Mouse (Mus musculus) CD8-positive naive resting alpha-beta T cell, adult 2 months (primary cell): Measurements from ENCODE around the gene Stkld1.

Experiments used
- DNase-seq, 2 experiments: peaks; one replicate each; pipeline ENCODE4 v3.0.0; 2022; ENCODE audit warnings: low read depth in 2 of 2, low spot score in 2 of 2

Stkld1 gene

DNA sequence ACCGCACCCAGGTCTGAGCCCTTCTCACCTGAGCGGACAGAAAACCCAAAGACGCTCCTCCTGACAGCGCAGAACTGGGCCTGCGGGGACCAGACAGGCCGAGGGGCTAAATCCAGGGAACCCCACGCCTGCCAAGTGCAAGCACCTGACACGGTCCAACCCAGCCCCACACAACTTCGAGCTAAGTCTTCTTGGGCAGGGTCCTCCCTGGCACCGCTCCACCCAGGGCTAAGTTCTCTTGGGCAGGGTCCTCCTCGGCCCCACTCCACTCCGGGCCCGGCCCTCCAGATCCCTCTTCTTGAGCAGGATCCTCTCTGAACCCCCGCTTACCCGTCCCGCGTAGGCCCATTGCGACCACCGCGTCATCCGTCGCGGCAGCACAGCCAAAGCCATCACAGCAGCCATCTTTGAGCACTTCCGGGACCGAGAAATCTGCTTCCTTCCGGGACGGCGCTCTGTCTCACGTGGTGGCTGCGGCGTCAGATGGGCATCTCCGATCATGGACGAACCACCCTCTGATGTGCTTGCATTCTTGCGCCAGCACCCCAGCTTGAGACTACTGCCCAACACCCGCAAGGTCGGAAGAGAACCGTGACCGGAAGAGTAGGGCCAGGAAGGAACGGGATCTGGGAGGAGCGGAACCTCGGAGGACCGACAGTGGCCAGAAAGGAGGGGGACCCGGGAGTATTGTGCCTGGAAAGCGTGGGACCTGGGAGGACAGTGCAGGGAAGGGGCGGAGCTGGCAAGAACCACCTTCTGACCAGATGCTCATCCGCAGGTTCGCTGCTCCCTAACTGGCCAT is 17.7 kb upstream of the Stkld1 start, which contains the start of the genes Surf2 and Surf1:
Gene Surf2 (plus strand): TSS at position 441 of the 802 bp plus-strand sequence.
Gene Surf1 (minus strand): TSS at position 604 of the 802 bp plus-strand sequence.
- DNase-seq: peak; percentile 71 to 76

DNA sequence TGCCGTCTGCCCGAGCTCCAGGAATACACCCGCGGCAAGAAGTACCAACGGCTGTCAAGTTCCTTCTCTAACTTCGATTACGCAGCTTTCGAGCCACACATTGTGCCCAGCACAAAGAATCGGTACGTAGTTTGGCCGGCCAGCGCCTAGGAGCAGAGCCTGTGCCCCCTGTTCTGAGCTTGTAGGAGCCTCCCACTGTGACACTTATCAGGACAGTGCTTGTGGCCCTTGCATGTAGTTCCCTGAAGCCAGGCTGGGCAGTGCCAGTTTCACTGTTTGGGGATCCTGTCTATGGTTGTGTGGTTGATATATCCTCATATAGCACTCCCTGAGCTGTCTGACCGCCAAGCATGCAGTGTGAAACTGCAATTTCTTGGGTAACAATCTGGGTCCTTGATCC is 17.1 kb upstream of the Stkld1 start:
- no peak for DNase-seq

DNA sequence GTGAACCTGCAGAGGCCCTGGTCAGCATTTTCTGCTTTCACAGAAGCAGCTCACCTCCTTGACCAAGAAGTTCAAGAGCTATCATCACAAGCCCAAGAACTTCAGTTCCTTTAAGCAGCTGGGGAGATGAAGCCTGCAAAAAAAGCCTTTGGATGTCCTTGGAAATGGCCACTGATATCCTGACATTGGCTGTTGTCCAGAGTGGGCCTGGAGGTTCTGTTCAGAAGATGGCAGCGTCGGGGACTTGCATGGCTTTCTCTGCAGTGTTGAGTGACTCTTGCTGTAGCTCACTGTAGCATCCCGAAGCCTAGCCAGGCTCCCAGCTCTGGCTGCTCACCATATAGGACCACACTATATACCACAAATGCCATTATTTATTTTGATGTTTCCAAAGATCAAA is 14.2 kb upstream of the Stkld1 start:
- DNase-seq: no peak

DNA sequence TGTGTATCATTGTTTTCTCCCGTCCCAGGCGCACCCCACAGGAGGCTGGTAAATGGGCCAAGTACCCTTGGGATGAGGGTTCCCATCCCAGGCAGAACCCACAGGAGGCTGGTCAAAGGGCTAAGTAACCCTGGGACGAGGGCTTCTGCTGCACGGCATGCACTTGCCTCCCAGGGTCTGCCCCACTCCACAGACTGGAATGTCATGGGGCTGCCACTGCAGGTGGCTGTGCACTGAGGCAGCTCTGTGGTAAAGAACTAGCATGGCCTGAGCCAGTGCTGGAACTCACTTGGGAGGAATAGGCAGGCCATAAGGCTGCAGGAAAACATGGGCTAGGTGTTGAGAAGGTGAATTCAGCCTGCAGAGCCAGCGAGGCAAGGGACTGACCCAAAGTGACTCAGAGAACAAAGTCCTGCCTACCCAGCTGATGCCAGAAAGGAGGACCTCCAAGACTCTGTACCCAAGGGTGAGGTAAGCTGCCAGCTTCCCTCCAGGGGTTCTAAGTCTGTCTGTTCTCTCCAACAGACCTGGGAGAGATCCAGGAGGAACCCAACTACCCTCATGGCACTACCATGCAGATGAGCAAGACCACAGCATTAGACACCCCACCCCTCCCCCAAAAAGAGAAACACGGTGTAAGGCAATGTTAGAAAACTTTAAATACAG is 13.5 kb upstream of the Stkld1 start:
- no peak for DNase-seq

DNA sequence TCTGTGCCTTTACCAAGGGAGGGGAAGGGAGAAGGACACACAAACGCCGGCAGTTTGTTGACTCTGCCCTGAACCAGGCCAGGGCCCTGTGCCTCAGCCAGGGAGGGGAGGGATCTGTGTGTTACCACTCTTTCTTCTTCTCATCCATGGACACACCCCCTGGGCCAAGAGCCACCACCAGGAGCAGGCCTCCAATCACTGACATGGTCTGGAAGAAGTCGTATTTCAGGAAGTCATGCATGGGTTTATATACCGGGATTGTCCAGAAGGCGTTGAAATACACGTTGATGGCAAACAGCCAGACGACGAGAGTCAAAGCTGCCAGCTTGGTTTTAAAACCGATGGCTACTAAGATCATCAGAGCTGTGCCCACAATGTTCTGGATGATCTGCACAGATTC is 12.1 kb upstream of the Stkld1 start:
- DNase-seq: no peak

DNA sequence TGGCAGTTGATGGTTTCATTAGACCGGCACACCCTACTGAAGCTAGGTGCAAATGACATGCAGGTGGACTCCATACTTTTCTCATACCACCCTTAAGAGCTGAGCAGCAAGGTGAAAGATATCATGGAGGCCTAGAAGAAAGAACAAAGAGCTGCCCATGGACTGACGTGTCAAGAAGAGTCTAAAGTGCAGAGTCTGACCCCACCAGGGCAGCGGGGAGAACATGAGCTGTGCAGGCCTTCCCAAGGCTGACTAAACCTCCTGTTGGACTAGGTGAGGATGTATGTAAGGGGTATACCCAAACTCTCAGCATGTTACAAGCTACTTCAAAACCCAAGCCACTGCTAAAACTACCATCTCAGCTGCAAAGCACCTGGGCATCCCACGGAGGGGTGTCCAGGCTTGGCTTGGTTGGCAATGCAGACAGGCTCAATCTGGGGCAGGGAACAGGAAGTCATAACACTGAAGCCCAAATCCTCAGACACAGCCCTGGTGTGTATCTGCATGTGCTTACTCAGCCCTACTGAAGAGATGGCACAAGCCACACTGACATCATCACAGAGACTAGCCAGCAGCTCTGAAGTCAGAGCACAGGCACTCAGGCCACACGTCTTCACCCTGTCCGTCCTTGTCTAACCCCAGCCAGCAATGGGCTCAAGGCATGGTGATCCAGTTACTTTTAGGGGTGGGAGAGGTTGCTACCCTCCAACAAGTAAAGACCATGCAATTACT is 5.9 kb upstream of the Stkld1 start:
- DNase-seq: no peak

DNA sequence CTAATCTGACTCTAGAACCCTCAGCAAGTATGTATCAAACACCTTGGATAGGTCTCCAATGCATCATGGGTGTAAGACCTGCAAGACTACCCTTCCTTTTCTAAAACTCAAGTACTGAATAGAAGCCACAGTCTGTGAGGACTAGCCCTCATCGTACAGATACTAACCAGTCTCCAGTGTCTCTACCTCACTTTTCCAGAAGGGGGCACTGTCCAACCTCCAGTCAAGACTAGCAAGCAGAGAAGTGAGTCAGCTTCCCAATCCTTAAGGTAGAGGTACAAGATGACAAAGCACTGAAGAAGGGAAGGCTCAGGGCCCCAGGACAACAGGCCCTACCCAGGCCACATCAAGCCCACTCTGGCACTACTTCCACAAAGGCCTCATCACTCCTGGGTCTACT is 3.5 kb upstream of the Stkld1 start:
- DNase-seq: peak; percentile 63 to 77

DNA sequence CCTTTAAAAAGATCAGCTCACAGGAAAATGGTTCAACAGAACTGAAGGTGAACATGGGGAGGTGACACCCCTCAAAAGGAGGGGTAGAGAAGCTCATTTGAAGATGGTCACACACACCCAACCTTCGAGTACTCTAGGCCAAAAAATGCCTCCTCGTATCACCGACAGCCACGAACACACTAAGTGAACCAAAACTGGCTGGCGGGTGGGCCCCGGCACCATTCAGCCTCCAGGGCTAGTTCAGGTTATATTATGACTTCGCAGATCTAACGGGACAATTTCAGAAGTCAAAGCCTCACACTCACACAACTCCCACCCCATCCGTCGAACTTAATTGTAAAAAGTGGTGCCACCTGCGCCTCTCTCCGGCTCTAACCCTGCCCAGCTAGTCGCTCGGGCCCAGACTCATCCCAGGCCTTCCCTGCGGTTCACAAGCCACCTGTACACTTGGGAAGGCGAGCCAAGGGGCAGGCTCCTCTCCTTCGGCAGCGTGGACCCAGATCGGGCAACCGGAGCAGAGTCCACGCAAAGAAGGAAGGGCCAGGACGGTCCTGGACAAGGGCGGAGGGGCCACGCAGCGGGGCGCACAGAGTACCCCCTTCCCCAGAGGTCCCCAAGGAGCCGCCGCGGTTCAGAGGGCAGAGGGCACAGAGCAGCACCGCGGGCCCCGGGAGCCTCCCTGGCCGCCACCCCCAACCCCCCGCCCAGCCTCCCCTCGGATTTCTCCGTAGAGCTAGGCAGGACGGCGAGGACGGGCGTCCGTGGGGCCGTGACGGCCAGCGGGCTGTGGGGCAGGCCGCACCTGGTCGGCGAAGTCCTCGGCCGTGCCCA is 1.2 kb upstream of the Stkld1 start:
- DNase-seq: peak; percentile 19 to 24

DNA sequence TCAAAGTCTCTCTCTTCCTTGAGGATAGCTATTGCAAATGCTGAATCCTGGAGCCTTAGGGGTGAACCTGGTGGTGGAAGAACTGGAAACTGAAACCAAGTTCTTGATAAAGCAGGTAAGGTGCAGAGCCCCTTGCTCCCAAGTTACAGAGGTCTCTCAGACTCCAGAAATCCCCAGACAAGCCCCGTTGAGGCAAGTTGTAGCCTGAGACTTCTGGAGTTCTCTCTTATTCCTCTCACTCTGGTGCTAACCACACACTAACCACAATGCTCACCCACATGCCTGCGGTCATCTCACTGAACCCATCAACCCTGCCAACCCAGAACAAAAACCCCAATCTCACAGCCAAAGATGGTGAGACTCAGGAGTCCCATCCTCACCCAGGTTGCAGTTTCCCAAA is 1.4 kb downstream of the Stkld1 start:
- DNase-seq: peak in 1 of 2 experiments; percentile 23

DNA sequence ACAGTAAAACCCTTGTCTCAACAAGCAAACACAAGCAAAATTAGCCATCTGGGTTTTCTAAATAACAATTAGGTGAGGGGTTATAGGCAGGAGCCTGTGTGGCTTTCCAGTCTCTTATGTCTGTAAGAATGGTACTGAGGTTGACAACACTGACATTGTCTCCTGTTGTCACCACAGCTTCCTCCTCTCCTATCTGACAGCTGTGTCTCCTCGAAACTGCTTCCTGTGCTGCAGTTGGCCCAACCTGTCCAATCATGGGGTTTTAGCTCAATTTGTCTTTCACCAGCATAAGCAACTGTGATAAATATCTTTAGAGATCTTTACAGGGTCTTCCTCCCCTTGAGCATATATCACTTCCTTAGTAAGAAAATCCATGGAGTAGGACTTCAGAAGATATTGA is 2.6 kb downstream of the Stkld1 start:
- no peak for DNase-seq

DNA sequence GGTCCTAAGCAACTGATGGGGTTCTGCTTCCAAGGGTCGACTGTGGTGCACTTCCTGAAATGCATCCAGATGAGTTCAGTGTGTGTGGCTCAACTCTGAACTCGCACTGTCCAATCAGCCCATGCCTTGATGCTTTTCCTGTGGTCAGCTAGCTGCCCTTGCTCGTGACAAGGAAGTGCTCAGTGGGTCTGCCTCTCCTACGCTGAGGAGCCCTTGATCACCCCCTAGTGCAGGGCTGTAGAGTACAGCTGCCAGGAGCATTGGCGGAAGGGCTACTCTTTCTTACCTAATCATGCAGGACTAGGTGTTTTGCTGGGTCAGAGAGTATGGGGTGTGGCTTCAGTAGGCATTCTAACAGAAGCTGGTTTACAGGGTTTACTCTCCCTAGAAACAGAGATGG is 7.7 kb downstream of the Stkld1 start:
- no peak for DNase-seq

DNA sequence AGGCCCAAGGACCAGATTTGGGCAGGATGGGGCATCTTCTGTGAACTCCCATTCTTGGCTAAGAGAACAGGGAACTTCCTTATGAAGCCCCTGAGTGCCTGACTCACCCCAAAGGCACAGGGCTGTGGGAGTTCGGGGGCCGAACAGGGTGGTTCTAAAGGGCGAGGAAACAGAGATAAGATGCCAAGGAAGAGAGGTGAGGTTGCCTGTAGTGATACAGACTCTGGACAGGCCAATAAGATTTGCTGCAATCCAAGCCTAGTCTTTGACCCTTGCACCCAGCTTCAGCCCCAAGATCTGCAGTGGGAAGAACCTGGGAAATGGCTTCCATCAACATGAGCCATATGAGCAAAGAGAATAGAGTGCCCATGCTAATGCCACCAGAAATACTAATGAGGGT is 9.4 kb downstream of the Stkld1 start:
- no peak for DNase-seq

DNA sequence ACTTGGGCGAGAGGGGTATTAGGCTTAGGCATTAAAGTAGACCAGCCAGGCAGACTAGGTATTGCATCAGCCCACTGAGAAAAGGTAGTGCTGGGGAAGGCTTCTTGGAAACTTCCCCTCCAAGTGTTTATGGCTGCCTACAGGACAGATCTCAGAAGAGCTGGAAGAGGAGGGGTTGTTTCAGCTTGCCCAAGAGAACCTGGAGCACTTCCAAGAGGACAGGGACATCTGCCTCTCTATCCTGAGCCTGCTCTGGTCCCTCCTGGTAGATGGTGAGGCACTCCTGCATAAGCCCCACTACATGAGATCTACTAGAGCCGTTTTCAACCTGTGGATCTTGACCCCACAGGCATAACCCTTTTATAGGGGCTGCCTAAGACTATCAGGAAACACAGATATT is 16.6 kb downstream of the Stkld1 start:
- no peak for DNase-seq

DNA sequence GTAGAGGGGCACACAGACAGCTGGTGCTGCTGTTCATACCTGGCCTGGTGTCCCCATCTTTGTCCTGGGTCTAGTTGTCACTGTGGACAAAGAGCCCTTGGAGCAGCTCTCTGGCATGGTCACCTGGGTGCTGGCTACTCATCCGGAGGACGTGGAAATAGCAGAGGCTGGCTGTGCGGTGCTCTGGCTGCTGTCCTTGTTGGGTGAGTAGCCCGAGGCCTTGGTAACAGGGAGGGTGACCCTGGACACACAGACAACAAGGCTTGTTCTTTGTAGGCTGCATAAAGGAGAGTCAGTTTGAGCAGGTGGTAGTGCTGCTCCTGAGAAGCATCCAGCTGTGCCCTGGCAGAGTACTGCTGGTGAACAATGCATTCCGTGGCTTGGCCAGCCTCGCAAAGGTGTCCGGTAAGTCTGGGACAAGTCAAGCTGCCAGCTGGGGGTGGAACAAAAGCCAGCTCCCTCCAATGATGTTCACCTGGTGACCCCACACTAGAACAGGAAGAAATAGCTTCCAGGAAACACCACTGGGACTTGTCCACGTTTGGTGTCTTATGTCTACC is 17.6 kb downstream of the Stkld1 start:
- no peak for DNase-seq

DNA sequence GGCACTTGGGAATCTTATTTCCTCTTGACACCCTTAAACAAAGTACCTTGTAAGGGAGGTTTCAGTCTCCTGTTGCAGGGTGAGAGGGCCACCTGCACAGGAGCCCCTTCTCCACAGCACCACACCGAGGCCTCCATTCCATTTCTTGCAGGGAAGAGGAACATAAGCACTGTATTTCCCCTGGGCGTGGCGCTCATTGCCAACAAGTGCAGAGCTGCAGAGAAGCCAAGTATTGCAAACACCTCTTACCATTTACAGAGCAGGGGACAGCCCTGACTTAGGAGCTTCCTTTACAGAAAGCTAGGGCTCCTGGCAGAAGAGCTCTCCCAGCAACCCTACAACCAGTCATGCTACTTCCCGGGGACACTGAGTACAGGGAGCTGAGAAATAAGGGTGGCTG is 18.3 kb downstream of the Stkld1 start:
- no peak for DNase-seq

DNA sequence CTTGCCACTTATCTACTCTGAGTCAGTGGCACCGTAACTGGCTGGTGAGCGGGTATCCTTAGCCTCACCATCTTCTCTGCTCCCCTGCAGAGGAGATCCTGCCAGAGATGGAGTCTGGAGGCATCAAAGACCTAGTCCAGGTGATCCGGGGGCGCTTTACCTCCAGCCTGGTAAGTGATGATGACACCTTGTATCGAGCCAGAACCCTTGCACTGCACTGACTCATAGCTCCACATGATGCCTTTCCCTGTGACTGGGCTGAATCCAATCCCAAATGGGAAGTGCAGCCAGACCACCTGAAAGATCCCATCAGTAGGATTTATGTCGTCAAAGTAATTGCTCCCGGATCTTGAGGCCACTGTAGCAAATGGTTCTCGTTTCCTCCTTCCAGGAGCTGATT is 19.0 kb downstream of the Stkld1 start:
- DNase-seq: no peak

DNA sequence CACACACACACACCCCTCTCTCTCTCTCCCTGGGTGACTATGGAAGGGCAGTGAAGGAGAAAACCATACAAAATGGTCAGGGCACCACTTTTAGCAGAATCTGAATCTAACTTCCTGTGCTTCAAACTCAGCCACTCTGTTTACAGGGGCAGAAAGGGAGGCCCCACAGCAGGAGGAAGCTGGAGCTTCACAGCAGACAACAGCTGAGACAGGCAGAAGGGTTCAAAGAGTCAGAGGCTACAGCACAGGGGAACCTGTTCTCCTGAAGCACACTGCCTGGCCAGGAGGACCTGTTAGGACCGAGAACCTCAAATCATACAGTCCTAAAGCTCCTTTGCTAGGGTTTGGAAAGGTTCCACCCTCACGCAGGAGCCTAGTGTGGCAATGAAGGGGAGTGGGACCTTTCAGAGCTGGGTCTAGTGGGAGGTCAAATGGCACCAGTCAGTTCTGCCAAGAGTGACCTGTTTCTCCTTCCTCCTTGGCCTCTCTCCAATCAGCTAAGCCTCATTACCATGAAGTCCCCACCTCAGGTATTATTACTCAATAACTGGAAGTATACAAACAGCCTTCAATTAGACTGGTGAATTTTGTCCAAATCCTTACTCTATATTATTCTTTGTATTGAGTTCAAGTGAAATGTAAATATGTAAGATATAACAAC is 21.0 kb downstream of the Stkld1 start:
- DNase-seq: no peak

DNA sequence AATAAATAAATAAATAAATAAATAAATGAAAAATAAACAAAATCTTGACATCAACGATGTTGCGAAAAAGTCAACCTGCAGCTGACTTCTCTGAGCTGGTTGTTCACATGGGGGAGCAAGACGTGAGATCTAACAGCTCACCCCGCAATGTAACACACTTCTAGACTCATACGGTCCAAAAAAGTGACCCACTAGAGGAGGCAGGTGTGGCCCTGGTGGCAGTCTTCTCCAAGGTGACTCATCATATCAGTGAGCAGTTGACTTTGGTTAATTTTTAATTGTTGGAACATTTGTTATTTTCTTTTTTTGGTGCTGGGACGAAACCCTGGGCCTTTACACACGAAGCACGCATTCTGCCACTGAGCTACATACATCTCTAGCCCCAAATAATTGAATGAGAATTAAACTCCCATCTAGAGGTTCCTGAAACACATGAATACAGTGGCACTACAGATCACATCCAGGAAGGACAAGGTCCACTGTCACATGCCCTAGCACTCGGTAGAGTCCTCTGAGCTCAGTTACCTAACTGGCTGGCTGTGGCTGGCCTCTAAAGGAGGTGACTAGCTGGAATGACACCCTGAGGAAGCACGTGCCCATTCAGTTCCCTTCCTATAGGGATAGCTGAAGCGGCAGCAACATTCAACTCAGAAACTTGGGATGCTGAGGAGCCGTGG is 23.1 kb downstream of the Stkld1 start:
- no peak for DNase-seq

DNA sequence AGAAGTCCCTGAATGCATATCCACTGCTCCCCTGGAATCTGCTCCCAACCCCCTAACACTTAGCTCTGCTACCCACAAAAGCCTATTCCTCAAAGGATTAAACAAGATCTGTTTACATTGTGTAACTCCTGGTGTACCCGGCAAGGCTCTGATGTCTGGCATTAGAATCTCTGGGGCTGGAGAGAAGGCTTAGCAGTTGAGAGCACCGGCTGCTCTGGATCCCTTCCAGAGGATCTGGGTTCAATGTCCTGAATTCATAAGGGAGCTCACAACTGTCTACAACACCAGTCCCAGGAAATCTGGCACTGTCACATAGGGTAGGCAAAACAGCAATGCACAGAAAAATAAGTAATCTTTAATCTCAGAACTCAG is 23.6 kb downstream of the Stkld1 start:
- DNase-seq: no peak

DNA sequence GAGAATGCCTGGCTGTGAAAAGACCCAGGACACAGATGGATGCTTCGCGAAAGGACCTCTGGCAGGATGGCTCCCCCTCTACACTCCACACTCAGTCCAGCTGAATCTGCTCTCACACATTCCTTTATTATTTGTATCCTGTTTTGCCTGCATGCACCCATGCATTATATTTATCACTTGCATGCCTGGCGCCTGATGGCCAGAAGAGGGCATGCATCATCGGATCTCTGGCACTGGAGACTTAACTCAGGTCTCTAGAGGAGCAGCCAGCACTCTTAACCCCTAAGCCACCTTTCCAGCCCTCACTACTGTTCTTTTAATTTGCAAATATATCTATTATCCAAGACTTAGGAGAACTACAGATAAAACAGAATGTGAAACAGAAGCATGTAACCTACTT is 26.9 kb downstream of the Stkld1 start:
- no peak for DNase-seq
